Mouse (Mus musculus): ENCODE data around the gene Vmn1r192. TPM values are rescaled to one million over a fixed set of nuclear protein-coding genes. Genes with fewer than 3 reads are reported as not detected.
"Not testable (repeated sequence)": the region's sequence is repeated elsewhere in the genome, so short reads cannot be mapped to it uniquely, and the experiment has no call there.

The Vmn1r192 gene
- polyA plus RNA-seq (2015; fragmentation: Nextera tagmentation; extraction: Ambion mirVana): not detected in 2 replicates

- no peak within 1 kb of the TSS for H3K4me3 ChIP-seq
Measured at GRCm38 (mm10) chr13:22191041-22191440, at the start of gene Vmn1r192. Vmn1r192 (minus strand) TSS chr13:22191141.

GRCm38 (mm10) chr13:22223060-22223459, 32.1 kb upstream of the Vmn1r192 start, which contains the start of gene Vmn1r193:
Vmn1r193 (minus strand) TSS chr13:22223160.
- H3K36me3 ChIP-seq; H3K4me2 ChIP-seq (replicated peaks); H3K4me1 ChIP-seq; H3K27me3 ChIP-seq; H3K4me3 ChIP-seq; ATAC-seq (replicated peaks); H3K27ac ChIP-seq (replicated peaks); H3K9ac ChIP-seq (replicated peaks); H3K9me3 ChIP-seq: not testable (repeated sequence)
- 77% methylated on average over 1 of the region's 1 CpGs for WGBS

More at GRCm38 (mm10) chr13:22191041-22191440, at the start of gene Vmn1r192:
- no peak for ATAC-seq (replicated peaks)
- Histone ChIP-seq H3K36me3 (no peaks in the 10 kb centered on the region), H3K27me3 (no peaks in the 10 kb centered on the region), H3K27ac (replicated peaks) (no peak within 1 kb of the TSS), H3K4me1 (no peaks in the 10 kb centered on the region), H3K9me3 (no peaks in the 10 kb centered on the region), H3K9ac (replicated peaks) (no peak within 1 kb of the TSS), H3K4me2 (replicated peaks) (no peak within 1 kb of the TSS)

- H3K9ac ChIP-seq (replicated peaks); H3K4me2 ChIP-seq (replicated peaks); ATAC-seq (replicated peaks); H3K36me3 ChIP-seq; H3K27me3 ChIP-seq; H3K9me3 ChIP-seq; H3K27ac ChIP-seq (replicated peaks); H3K4me1 ChIP-seq; H3K4me3 ChIP-seq: not testable (repeated sequence)
- 64% methylated on average over 3 of the region's 3 CpGs for WGBS
Measured at GRCm38 (mm10) chr13:22192756-22193155, 1.8 kb upstream of the Vmn1r192 start.

- Histone ChIP-seq H3K27me3 (no peaks in the 10 kb centered on the region), H3K36me3 (no peaks in the 10 kb centered on the region), H3K9ac (replicated peaks) (no peak overlapping the region), H3K4me2 (replicated peaks) (no peak overlapping the region), H3K4me1 (no peaks in the 10 kb centered on the region), H3K9me3 (no peaks in the 10 kb centered on the region), H3K4me3 (no peak overlapping the region), H3K27ac (replicated peaks) (no peak overlapping the region)
- ATAC-seq (replicated peaks): no peak
- 77% methylated on average over 2 of the region's 2 CpGs for WGBS
Measured at GRCm38 (mm10) chr13:22190385-22190784, 556 bp downstream of the Vmn1r192 start.

GRCm38 (mm10) chr13:22189313-22189712, 1.6 kb downstream of the Vmn1r192 start:
- Histone ChIP-seq H3K4me1 (no peaks in the 10 kb centered on the region), H3K27ac (replicated peaks) (no peak overlapping the region), H3K4me2 (replicated peaks) (no peak overlapping the region), H3K9ac (replicated peaks) (no peak overlapping the region), H3K4me3 (no peak overlapping the region), H3K9me3 (no peaks in the 10 kb centered on the region), H3K36me3 (no peaks in the 10 kb centered on the region), H3K27me3 (no peaks in the 10 kb centered on the region)
- WGBS: 89% methylated on average over 2 of the region's 2 CpGs
- ATAC-seq (replicated peaks): no peak

- no peak within 1 kb of the TSS for H3K4me3 ChIP-seq
- no peaks in the 10 kb centered on the region for H3K36me3 ChIP-seq
- no peak within 1 kb of the TSS for H3K4me2 ChIP-seq (replicated peaks)
- no peaks in the 10 kb centered on the region for H3K27me3 ChIP-seq
- ATAC-seq (replicated peaks): no peak
- H3K4me1 ChIP-seq: no peaks in the 10 kb centered on the region
- no peak within 1 kb of the TSS for H3K9ac ChIP-seq (replicated peaks)
- WGBS: 60% methylated on average over 1 of the region's 1 CpGs
- H3K27ac ChIP-seq (replicated peaks): no peak within 1 kb of the TSS
- no peaks in the 10 kb centered on the region for H3K9me3 ChIP-seq
Measured at GRCm38 (mm10) chr13:22183869-22184268, 7.1 kb downstream of the Vmn1r192 start, which contains the start of gene Vmn1r191. Vmn1r191 (minus strand) TSS chr13:22183969.

- H3K4me1 ChIP-seq: no peaks in the 10 kb centered on the region
- H3K36me3 ChIP-seq: no peaks in the 10 kb centered on the region
- no peak overlapping the region for H3K4me3 ChIP-seq
- H3K4me2 ChIP-seq (replicated peaks): no peak overlapping the region
- peaks cover 7% of the 10 kb centered on the region; the same call in 1 of the 2 replicates for H3K9me3 ChIP-seq
- no peak overlapping the region for H3K27ac ChIP-seq (replicated peaks)
- H3K27me3 ChIP-seq: no peaks in the 10 kb centered on the region
- WGBS: 92% methylated on average over 15 of the region's 15 CpGs
- no peak for ATAC-seq (replicated peaks)
- H3K9ac ChIP-seq (replicated peaks): no peak overlapping the region
Measured at GRCm38 (mm10) chr13:22168416-22168815, 22.5 kb downstream of the Vmn1r192 start.

- H3K4me3 ChIP-seq; H3K4me2 ChIP-seq (replicated peaks); H3K36me3 ChIP-seq; H3K4me1 ChIP-seq; H3K27ac ChIP-seq (replicated peaks); ATAC-seq (replicated peaks); H3K9me3 ChIP-seq; H3K9ac ChIP-seq (replicated peaks); H3K27me3 ChIP-seq: not testable (repeated sequence)
- 76% methylated on average over 5 of the region's 5 CpGs for WGBS
Measured at GRCm38 (mm10) chr13:22136495-22137293, 54.2 kb downstream of the Vmn1r192 start.

Small RNA genes lying within 50 kb of the gene (microRNA-seq; reads per million reads assigned to microRNA genes)
- gene Gm23282 (not detected), gene Gm25084 (not detected)

Other genes with a start within 250 kb of the Vmn1r192 start
- gene Zfp184, start 246.0 kb downstream of the Vmn1r192 start, polyA plus RNA-seq (2015; fragmentation: Nextera tagmentation; extraction: Ambion mirVana): 23.6 and 24.7 TPM in 2 replicates
- not detected in 2 replicates for gene Pom121l2, start 209.9 kb downstream of the Vmn1r192 start, polyA plus RNA-seq (2015; fragmentation: Nextera tagmentation; extraction: Ambion mirVana)
- 0.14 TPM in 1 of 2 replicates, not detected in the other for gene Prss16, start 181.4 kb downstream of the Vmn1r192 start, polyA plus RNA-seq (2015; fragmentation: Nextera tagmentation; extraction: Ambion mirVana)
- gene Hist1h2ah, start 155.6 kb downstream of the Vmn1r192 start, polyA plus RNA-seq (2015; fragmentation: Nextera tagmentation; extraction: Ambion mirVana): 2.5 and 9.8 TPM in 2 replicates
- 4.5 and 4.6 TPM in 2 replicates for gene Hist1h2bk, start 155.3 kb downstream of the Vmn1r192 start, polyA plus RNA-seq (2015; fragmentation: Nextera tagmentation; extraction: Ambion mirVana)
- 16.9 and 19.2 TPM in 2 replicates for gene Hist1h4i, start 149.8 kb downstream of the Vmn1r192 start, polyA plus RNA-seq (2015; fragmentation: Nextera tagmentation; extraction: Ambion mirVana)
- gene Hist1h2ag, start 148.2 kb downstream of the Vmn1r192 start, polyA plus RNA-seq (2015; fragmentation: Nextera tagmentation; extraction: Ambion mirVana): 19.7 and 27.8 TPM in 2 replicates
- gene Hist1h2bj, start 147.9 kb downstream of the Vmn1r192 start, polyA plus RNA-seq (2015; fragmentation: Nextera tagmentation; extraction: Ambion mirVana): 6.8 and 7.3 TPM in 2 replicates
- not detected in 2 replicates for gene Vmn1r188, start 106.7 kb downstream of the Vmn1r192 start, polyA plus RNA-seq (2015; fragmentation: Nextera tagmentation; extraction: Ambion mirVana)
- not detected in 2 replicates for gene Vmn1r189, start 85.3 kb downstream of the Vmn1r192 start, polyA plus RNA-seq (2015; fragmentation: Nextera tagmentation; extraction: Ambion mirVana)
- not detected in 2 replicates for gene Vmn1r191, start 7.2 kb downstream of the Vmn1r192 start, polyA plus RNA-seq (2015; fragmentation: Nextera tagmentation; extraction: Ambion mirVana)
- gene Vmn1r193, start 32.0 kb upstream of the Vmn1r192 start, polyA plus RNA-seq (2015; fragmentation: Nextera tagmentation; extraction: Ambion mirVana): not detected in 2 replicates
- gene Vmn1r194, start 53.1 kb upstream of the Vmn1r192 start, polyA plus RNA-seq (2015; fragmentation: Nextera tagmentation; extraction: Ambion mirVana): not detected in 2 replicates
- gene Vmn1r195, start 79.4 kb upstream of the Vmn1r192 start, polyA plus RNA-seq (2015; fragmentation: Nextera tagmentation; extraction: Ambion mirVana): not detected in 2 replicates
- not detected in 2 replicates for gene Vmn1r196, start 98.8 kb upstream of the Vmn1r192 start, polyA plus RNA-seq (2015; fragmentation: Nextera tagmentation; extraction: Ambion mirVana)
- gene Vmn1r197, start 133.4 kb upstream of the Vmn1r192 start, polyA plus RNA-seq (2015; fragmentation: Nextera tagmentation; extraction: Ambion mirVana): not detected in 2 replicates
- gene Vmn1r198, start 159.2 kb upstream of the Vmn1r192 start, polyA plus RNA-seq (2015; fragmentation: Nextera tagmentation; extraction: Ambion mirVana): not detected in 2 replicates
- gene Vmn1r199, start 188.7 kb upstream of the Vmn1r192 start, polyA plus RNA-seq (2015; fragmentation: Nextera tagmentation; extraction: Ambion mirVana): not detected in 2 replicates
- gene Vmn1r200, start 199.2 kb upstream of the Vmn1r192 start, polyA plus RNA-seq (2015; fragmentation: Nextera tagmentation; extraction: Ambion mirVana): not detected in 2 replicates

All from forebrain, embryonic 15.5 days (tissue).